Mouse (Mus musculus) kidney, postnatal 0 days (tissue): ENCODE data around the gene Il4. TPM values are rescaled to one million over a fixed set of nuclear protein-coding genes. Genes with fewer than 3 reads are reported as not detected.

ENCODE experiments used
- ATAC-seq: fragments of 200-750 bp; cut with Nextera tagmentation; replicated peaks from 2 replicates; pipeline ENCODE4 v1.8.0; 2017; ENCODE audit warnings: low read depth, moderate number of reproducible peaks, moderate TSS enrichment, moderate library complexity; ENCODE audit not compliant: low FRiP score
- DNase-seq: peaks from one replicate; pipeline ENCODE4 v3.0.0-alpha.2; 2016; ENCODE audit warnings: low spot score
- H3K27ac ChIP-seq: fragments of 300-500 bp; sonication (generic); 2 replicates; pipeline ENCODE4 v1.5.1; 2014; ENCODE audit warnings: mild to moderate bottlenecking
- H3K27me3 ChIP-seq: fragments of 300-500 bp; sonication (generic); 2 replicates; pipeline ENCODE4 v1.6.1; 2014; ENCODE audit warnings: low read length, mixed read lengths; ENCODE audit not compliant: insufficient read depth
- H3K36me3 ChIP-seq: fragments of 300-500 bp; sonication (generic); 2 replicates; pipeline ENCODE4 v1.6.1; 2014; ENCODE audit warnings: low read length, mixed read lengths; ENCODE audit not compliant: insufficient read depth
- H3K4me1 ChIP-seq: fragments of 300-500 bp; sonication (generic); replicated peaks from 2 replicates; pipeline ENCODE4 v1.6.1; 2014; ENCODE audit warnings: antibody characterized with exemption, low read length, mixed read lengths; ENCODE audit not compliant: insufficient read depth
- H3K4me2 ChIP-seq: fragments of 300-500 bp; sonication (generic); 2 replicates; pipeline ENCODE4 v1.6.1; 2014; ENCODE audit warnings: mild to moderate bottlenecking, low read length, moderate library complexity, mixed read lengths
- H3K4me3 ChIP-seq: fragments of 300-500 bp; sonication (generic); replicated peaks from 2 replicates; pipeline ENCODE4 v1.5.1; 2014; ENCODE audit warnings: low read depth, low read length
- H3K9ac ChIP-seq: fragments of 300-500 bp; sonication (generic); 2 replicates; pipeline ENCODE4 v1.6.1; 2014; ENCODE audit warnings: low read depth, low read length
- H3K9me3 ChIP-seq: fragments of 300-500 bp; sonication (generic); replicated peaks from 2 replicates; pipeline ENCODE4 v1.6.1; 2016; ENCODE audit warnings: low read length, inconsistent platforms, mixed read lengths
- CTCF ChIP-seq: IDR thresholded peaks from 2 replicates; pipeline ENCODE4 v1.5.1; 2016; ENCODE audit warnings: antibody characterized with exemption, low read depth, mild to moderate bottlenecking, moderate library complexity
- WGBS: fragments of 180-500 bp; shearing (Covaris S2); extraction: QIAGEN DNeasy Blood & Tissue Kit; methylation state at CpG from one replicate; pipeline ENCODE4 v1.1.7; 2014; 5-methylcytosine and 5-hydroxymethylcytosine counted together
- polyA plus RNA-seq: library from polyadenylated mRNA; unstranded; fragments of >200 nt; fragmentation: Nextera tagmentation; extraction: Ambion mirVana; gene quantifications from 2 replicates; pipeline ENCODE4 v1.2.1, GENCODE M21; 2015

Gene Il4
- polyA plus RNA-seq, 1 experiment from 2014 or later, result 0.78 TPM

DNA sequence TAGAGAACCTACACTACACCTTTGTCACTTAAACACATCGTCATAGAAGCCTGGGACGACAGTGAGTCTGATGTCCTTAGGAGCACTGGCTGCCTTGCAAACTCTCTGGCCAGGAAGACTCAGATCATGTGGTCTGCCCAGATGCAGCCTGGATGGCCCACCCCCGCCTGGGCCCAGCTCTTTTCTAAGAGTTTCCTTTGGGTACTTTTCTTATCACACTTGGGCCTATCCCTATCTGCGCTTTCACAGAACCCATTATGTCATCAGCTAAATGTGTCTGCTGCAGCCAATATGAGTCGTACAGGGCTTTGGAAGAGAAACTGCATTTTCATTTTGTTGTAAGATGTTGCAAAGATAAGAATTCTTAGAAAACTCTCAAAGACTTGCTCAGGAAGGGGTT is 36.6 kb upstream of the Il4 start:
- DNase-seq (no peak), ATAC-seq (no peak)
- no peaks in the 10 kb centered on the region for H3K9me3 ChIP-seq
- TF ChIP-seq CTCF, result no peak
- no peaks in the 10 kb centered on the region for H3K4me1 ChIP-seq
- no peak overlapping the region for H3K4me2 ChIP-seq
- H3K27me3 ChIP-seq, result no peaks in the 10 kb centered on the region
- no peak overlapping the region for H3K27ac ChIP-seq
- H3K4me3 ChIP-seq, result no peak overlapping the region
- H3K36me3 ChIP-seq, result peaks cover 33% of the 10 kb centered on the region
- WGBS, result 84% methylated on average over 5 of the region's 5 CpGs
- H3K9ac ChIP-seq, result no peak overlapping the region

DNA sequence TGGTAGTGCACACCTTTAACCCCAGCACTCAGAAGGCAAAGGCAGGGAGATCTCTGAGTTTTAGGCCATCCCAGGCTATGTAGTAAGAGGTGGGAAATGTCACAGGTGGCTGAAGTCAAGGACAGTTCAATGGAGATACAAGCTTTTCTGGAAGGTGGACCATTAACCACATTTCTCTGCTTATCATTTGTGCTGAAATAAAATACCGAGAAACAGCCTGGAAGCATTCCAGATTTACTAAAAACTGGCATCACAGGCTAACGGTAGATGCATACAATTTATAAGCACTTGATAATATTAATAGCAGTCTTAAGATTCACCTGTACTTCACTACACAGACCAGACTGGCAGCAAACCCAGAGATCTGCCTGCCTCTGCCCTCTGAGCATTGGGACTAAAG is 34.0 kb upstream of the Il4 start:
- no peaks in the 10 kb centered on the region for H3K9me3 ChIP-seq
- H3K9ac ChIP-seq, result no peak overlapping the region
- ATAC-seq, result no peak
- no peaks in the 10 kb centered on the region for H3K27me3 ChIP-seq
- H3K4me3 ChIP-seq, result no peak overlapping the region
- H3K36me3 ChIP-seq, result peaks cover 39% of the 10 kb centered on the region
- no peak for TF ChIP-seq CTCF
- DNase-seq, result no peak
- no peaks in the 10 kb centered on the region for H3K4me1 ChIP-seq
- WGBS, result 90% methylated on average over 2 of the region's 2 CpGs
- no peak overlapping the region for H3K4me2 ChIP-seq
- no peak overlapping the region for H3K27ac ChIP-seq

- H3K27ac ChIP-seq, result no peak overlapping the region
- 92% methylated on average over 4 of the region's 4 CpGs for WGBS
- DNase-seq (no peak), ATAC-seq (no peak)
- no peak for TF ChIP-seq CTCF
- no peaks in the 10 kb centered on the region for H3K9me3 ChIP-seq
- H3K36me3 ChIP-seq, result peaks cover 39% of the 10 kb centered on the region
- H3K4me2 ChIP-seq, result no peak overlapping the region
- no peaks in the 10 kb centered on the region for H3K27me3 ChIP-seq
- no peak overlapping the region for H3K4me3 ChIP-seq
- no peaks in the 10 kb centered on the region for H3K4me1 ChIP-seq
- no peak overlapping the region for H3K9ac ChIP-seq
Measured at GRCm38 (mm10) chr11:53651441-53651840, 33.0 kb upstream of the Il4 start.

- 41% methylated on average over 5 of the region's 5 CpGs for WGBS
- Histone ChIP-seq H3K9ac (no peak overlapping the region), H3K27ac (no peak overlapping the region), H3K27me3 (no peaks in the 10 kb centered on the region), H3K36me3 (no peaks in the 10 kb centered on the region), H3K4me1 (no peaks in the 10 kb centered on the region), H3K4me2 (no peak overlapping the region), H3K9me3 (no peaks in the 10 kb centered on the region), H3K4me3 (no peak overlapping the region)
- ATAC-seq (no peak), DNase-seq (no peak)
- TF ChIP-seq CTCF, result no peak
Measured at GRCm38 (mm10) chr11:53644017-53644416, 25.5 kb upstream of the Il4 start.

GRCm38 (mm10) chr11:53642744-53643279 is 24.3 kb upstream of the Il4 start:
- Histone ChIP-seq H3K27me3 (no peaks in the 10 kb centered on the region), H3K9ac (no peak overlapping the region), H3K4me3 (no peak overlapping the region), H3K4me2 (no peak overlapping the region), H3K9me3 (no peaks in the 10 kb centered on the region), H3K36me3 (no peaks in the 10 kb centered on the region), H3K27ac (no peak overlapping the region), H3K4me1 (no peaks in the 10 kb centered on the region)
- DNase-seq (no peak), ATAC-seq (no peak)
- peak; percentile 50 for TF ChIP-seq CTCF
- 79% methylated on average over 12 of the region's 12 CpGs for WGBS

DNA sequence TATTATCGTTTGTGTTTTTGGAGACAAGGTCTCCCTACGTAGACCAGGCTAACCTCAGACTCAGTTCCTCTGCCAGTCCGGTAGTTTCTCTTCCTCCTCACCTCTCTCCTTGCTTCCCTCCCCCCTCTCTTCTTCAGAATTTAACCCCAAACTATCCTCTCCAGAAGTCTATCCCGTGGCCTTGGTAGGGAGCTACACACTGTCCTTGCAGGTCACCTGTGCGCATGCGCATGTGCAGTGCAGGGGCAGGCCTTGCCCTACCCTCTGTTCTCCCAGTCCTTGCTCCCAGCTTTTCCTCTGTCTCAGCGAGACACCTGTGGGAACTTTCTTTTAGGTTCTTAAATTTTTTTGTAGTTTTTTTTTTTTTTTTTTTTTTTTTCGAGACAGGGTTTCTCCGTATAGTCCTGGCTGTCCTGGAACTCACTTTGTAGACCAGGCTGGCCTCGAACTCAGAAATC is 19.4 kb upstream of the Il4 start:
- Histone ChIP-seq H3K36me3 (no peaks in the 10 kb centered on the region), H3K4me1 (peaks cover 8% of the 10 kb centered on the region), H3K27ac (no peak overlapping the region), H3K4me2 (no peak overlapping the region), H3K27me3 (no peaks in the 10 kb centered on the region), H3K9me3 (no peaks in the 10 kb centered on the region), H3K4me3 (no peak overlapping the region), H3K9ac (no peak overlapping the region)
- ATAC-seq (no peak), DNase-seq (no peak)
- TF ChIP-seq CTCF, result no peak
- 82% methylated on average over 10 of the region's 10 CpGs for WGBS
